Mouse (Mus musculus) megakaryocyte, embryonic 14.5 days (primary cell): Measurements from ENCODE around the gene Fam209. TPM values are rescaled to one million over a fixed set of nuclear protein-coding genes. Genes with fewer than 3 reads are reported as not detected.

Experiments used
- H3K27me3 ChIP-seq: replicated peaks from 2 replicates; pipeline ENCODE3; 2012; ENCODE audit warnings: inconsistent platforms
- H3K36me3 ChIP-seq: replicated peaks from 2 replicates; pipeline ENCODE3; 2012; ENCODE audit warnings: low read length, inconsistent platforms, mixed read lengths
- H3K4me1 ChIP-seq: 2 replicates; pipeline ENCODE4 v1.6.1; 2012; ENCODE audit warnings: inconsistent platforms
- H3K4me3 ChIP-seq: replicated peaks from 2 replicates; pipeline ENCODE3; 2012; ENCODE audit warnings: moderate library complexity, mild to moderate bottlenecking, inconsistent platforms
- H3K9me3 ChIP-seq: 2 replicates; pipeline ENCODE4 v1.6.1; 2012; ENCODE audit warnings: inconsistent platforms
- FLI1 ChIP-seq: IDR thresholded peaks from 2 replicates; pipeline ENCODE4 v1.6.1; 2012; ENCODE audit warnings: low read length, inconsistent platforms, mixed read lengths
- GATA1 ChIP-seq: IDR thresholded peaks from 3 replicates; pipeline ENCODE4 v1.6.1; 2012; ENCODE audit warnings: mixed read lengths, low read length, inconsistent platforms, borderline replicate concordance
- polyA plus RNA-seq: library from polyadenylated mRNA; stranded (reverse); fragments of >175 nt; gene quantifications from 2 replicates; pipeline ENCODE4 v1.2.3, GENCODE M21; 2012; ENCODE audit warnings: low replicate concordance; ENCODE audit not compliant: insufficient read depth

Gene Fam209
- polyA plus RNA-seq, 1 experiment = not detected

DNA sequence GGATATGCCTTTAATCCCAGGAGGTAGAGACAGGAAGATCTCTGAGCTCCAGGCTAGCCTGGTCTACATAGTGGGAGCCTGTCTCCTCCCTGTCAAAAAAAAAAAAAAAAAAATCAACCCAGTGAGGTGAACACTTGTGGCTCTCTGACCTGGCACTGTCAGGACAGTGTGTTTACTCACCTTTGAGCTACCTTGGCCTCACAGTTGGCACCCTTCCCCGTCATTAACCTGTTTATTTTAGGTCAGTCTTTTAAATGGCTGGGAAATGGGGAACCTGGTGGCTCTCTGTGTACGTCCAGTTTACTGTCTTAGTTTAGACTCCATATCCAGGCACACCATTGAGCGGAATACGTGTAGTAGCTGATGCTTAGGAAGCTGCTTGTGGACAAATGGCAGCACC is 20.3 kb upstream of the Fam209 start:
- peaks cover 14% of the 10 kb centered on the region for H3K4me1 ChIP-seq
- H3K36me3 ChIP-seq = peaks cover 99% of the 10 kb centered on the region
- no peaks in the 10 kb centered on the region for H3K27me3 ChIP-seq
- H3K4me3 ChIP-seq = no peak overlapping the region
- TF ChIP-seq GATA1 (no peak), FLI1 (no peak)
- no peaks in the 10 kb centered on the region for H3K9me3 ChIP-seq

DNA sequence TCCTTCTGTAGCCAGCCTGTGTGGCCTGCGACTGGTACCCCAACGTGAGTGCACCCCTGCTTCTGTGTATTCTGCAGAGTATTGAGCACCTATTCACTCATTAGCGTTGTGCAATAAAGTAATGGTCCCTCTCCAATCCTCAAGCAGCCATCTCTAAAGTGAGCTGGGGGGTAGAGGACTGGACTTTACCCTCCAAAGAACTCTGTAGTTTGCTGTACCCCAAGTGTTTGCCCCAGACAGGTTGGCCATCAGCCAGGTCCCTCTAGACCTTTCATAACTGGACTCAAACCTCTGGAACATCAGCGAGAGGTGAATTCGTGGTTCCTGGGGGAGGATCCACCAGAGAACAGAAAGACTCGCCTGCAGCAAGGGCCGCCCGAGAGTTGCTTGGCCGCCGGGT is 19.9 kb upstream of the Fam209 start:
- Histone ChIP-seq H3K36me3 (peaks cover 99% of the 10 kb centered on the region), H3K4me1 (peaks cover 14% of the 10 kb centered on the region), H3K27me3 (no peaks in the 10 kb centered on the region), H3K9me3 (no peaks in the 10 kb centered on the region), H3K4me3 (no peak overlapping the region)
- TF ChIP-seq FLI1 (no peak), GATA1 (no peak)

DNA sequence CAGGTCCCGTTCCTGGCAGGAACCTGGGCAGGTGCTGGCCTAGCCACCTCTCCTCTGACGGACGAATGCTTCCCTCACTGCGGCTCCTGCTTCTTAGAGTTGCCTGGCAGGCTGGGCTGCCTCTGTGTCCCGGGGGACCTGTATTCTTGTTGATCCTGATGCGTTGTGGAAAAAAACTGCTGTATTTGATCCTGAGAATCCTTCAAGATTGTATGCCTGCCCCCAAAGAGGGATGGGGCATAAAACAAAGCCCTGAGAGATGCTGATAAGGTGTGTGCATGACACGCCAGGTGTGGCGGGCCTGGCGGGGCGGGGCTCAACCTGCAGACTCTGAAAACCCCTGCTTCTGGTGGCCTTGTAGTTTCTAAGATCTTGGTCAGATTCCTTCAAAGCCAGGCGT is 13.8 kb upstream of the Fam209 start, which contains the start of gene Gcnt7:
Gene Gcnt7 (minus strand): TSS at position 101 of the 400 bp plus-strand sequence.
- Histone ChIP-seq H3K27me3 (no peaks in the 10 kb centered on the region), H3K4me3 (no peak within 1 kb of the TSS), H3K36me3 (peaks cover 95% of the 10 kb centered on the region), H3K4me1 (0 out of 2 replicates have a peak, but pooled peaks cover 3% of the 10 kb centered on the region), H3K9me3 (no peaks in the 10 kb centered on the region)
- TF ChIP-seq GATA1 = no peak
- no peak for TF ChIP-seq FLI1

DNA sequence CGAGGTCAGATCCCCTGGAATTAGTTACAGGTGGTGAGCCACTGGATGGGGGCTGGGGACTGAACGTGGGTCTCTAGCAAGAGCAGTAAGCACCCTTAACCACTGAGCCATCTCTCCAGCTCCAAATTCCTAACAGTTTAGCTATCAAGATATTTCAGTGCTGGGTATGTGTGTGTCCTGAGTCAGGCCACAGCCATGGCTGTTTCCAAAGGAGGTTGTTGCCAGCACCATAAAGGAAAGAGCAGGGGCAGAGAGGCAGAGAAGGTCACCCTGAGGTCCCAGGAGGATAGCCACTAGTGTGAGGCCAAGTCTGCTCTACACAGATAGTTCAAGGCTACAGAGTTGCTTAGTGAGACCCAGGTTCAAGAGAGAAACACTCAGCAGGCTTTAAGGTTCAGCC is 11.7 kb upstream of the Fam209 start:
- Histone ChIP-seq H3K27me3 (no peaks in the 10 kb centered on the region), H3K4me1 (peaks cover 3% of the 10 kb centered on the region; the same call in 1 of the 2 replicates), H3K9me3 (no peaks in the 10 kb centered on the region), H3K36me3 (peaks cover 96% of the 10 kb centered on the region), H3K4me3 (no peak overlapping the region)
- no peak for TF ChIP-seq GATA1
- no peak for TF ChIP-seq FLI1

DNA sequence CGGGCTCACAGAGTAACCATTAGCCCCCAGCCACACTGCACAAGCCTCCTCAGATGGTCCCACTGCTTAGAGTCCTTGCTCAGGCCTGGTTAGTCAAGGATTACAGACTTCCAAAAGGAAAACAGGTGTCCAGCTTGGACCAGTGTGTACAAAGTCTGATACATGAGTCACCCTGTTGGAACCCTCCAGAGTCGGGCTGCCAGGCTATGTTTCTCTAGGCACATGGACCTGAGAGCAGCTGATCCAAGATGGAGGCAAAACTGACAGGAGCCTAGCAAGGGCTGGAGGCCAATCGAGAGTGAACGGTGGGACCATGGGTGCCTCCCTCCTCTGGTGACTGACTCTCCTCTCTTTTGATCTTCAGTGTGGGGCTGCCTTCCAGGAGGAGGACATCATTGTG is 9.5 kb upstream of the Fam209 start:
- TF ChIP-seq GATA1 = no peak
- no peak for TF ChIP-seq FLI1
- H3K36me3 ChIP-seq = peaks cover 96% of the 10 kb centered on the region
- H3K9me3 ChIP-seq = no peaks in the 10 kb centered on the region
- no peak overlapping the region for H3K4me3 ChIP-seq
- no peaks in the 10 kb centered on the region for H3K27me3 ChIP-seq
- peaks cover 3% of the 10 kb centered on the region; the same call in 1 of the 2 replicates for H3K4me1 ChIP-seq

DNA sequence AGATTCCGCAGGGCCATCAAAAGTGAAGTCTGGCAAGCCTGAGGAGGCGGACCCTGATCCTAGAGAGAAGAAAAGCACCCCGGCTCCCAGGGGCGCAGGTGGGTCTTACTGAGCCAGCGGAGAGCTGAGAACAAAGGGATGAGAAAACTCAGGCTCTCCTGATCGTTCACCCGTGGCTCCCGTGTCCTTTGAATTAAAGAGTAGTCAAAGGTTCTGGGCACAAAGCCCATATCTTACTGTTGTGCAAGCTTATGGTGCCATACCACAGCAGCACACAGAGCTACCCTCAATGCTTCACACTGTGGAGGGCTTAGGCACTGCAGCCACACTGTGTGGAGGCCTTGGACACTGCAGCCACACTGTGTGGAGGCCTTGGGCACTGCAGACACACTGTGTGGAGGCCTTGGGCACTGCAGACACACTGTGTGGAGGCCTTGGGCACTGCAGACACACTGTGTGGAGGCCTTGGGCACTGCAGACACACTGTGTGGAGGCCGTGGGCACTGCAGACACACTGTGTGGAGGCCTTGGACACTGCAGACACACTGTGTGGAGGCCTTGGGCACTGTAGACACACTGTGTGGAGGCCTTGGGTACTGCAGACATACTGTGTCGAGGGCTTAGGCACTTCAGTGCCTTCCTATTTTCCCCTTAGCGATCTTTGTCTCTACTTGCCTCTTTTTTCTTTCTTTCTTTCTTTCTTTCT is 5.7 kb upstream of the Fam209 start:
- H3K36me3 ChIP-seq = peaks cover 92% of the 10 kb centered on the region

DNA sequence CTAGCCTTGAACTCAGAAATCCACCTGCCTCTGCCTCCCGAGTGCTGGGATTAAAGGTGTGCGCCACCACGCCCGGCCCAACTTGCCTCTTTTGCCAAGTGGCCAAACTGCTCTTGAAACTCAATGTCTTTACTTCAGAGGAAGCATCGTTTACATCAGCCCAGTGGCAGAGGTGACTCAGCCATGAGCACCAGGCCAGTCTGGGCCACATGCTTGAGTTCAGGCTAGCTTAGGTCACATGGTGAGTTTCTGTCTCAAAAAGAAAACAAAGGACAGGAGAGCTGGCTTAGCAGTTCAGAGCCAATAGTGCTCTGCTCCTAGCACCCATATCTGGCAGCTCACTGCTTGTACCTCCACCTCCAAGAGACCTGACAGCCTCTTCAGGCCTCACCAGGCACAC is 5.1 kb upstream of the Fam209 start:
- Histone ChIP-seq H3K4me3 (no peak overlapping the region), H3K27me3 (no peaks in the 10 kb centered on the region), H3K4me1 (peaks cover 3% of the 10 kb centered on the region; the same call in 1 of the 2 replicates), H3K9me3 (no peaks in the 10 kb centered on the region), H3K36me3 (peaks cover 92% of the 10 kb centered on the region)
- no peak for TF ChIP-seq GATA1
- no peak for TF ChIP-seq FLI1

More for the DNA sequence above, 5.7 kb upstream of the Fam209 start:
- no peak for TF ChIP-seq FLI1
- H3K4me3 ChIP-seq = no peak overlapping the region
- H3K9me3 ChIP-seq = no peaks in the 10 kb centered on the region
- no peaks in the 10 kb centered on the region for H3K27me3 ChIP-seq
- H3K4me1 ChIP-seq = peaks cover 3% of the 10 kb centered on the region; the same call in 1 of the 2 replicates

DNA sequence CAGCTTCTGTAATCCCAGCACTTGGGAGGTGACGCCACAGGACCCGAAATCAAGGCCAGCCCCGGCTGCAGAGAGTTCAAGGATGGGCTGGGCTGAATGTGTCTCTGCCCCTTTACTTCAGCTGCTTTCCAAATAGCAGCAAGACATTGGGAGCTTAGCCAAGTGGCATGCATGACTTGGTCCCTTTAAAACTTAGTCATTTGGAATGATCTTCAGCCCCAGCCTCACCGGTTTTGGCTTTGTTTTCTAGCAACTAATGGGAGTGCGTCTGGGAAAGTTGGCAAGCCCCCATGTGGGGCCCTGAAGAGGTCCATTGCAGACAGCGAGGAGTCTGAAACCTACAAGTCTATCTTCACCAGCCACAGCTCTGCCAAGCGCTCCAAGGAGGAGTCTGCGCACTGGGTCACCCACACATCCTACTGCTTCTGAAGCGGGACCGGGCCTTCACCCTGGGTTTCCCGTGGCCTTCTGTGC is 3.9 kb upstream of the Fam209 start:
- Histone ChIP-seq H3K4me1 (peaks cover 3% of the 10 kb centered on the region; the same call in 1 of the 2 replicates), H3K36me3 (peaks cover 86% of the 10 kb centered on the region), H3K4me3 (no peak overlapping the region), H3K9me3 (no peaks in the 10 kb centered on the region), H3K27me3 (no peaks in the 10 kb centered on the region)
- TF ChIP-seq GATA1 = no peak
- no peak for TF ChIP-seq FLI1

DNA sequence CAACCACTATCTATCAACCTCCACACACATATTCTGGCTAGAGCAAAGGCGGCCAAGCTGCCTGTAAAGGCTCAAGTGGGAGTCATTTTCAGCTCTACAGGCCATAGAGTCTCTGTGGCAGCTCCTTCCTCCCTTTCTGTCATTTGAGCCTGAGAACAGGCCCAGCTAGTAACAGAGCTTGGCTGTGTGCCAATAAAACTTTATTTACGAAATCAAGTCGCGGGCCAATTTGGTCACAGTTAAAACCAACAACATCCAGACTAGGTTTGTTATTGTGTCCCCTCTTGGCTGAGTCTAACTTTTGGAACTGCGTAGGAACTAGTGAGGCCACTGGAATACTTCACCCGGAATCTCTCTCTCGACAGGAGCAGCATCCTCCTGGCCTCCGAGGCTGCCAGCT is 1.3 kb downstream of the Fam209 start:
- H3K36me3 ChIP-seq = peaks cover 35% of the 10 kb centered on the region
- peaks cover 21% of the 10 kb centered on the region for H3K4me1 ChIP-seq
- no peak overlapping the region for H3K4me3 ChIP-seq
- H3K9me3 ChIP-seq = no peaks in the 10 kb centered on the region
- H3K27me3 ChIP-seq = peaks cover 8% of the 10 kb centered on the region
- TF ChIP-seq FLI1 (no peak), GATA1 (no peak)

DNA sequence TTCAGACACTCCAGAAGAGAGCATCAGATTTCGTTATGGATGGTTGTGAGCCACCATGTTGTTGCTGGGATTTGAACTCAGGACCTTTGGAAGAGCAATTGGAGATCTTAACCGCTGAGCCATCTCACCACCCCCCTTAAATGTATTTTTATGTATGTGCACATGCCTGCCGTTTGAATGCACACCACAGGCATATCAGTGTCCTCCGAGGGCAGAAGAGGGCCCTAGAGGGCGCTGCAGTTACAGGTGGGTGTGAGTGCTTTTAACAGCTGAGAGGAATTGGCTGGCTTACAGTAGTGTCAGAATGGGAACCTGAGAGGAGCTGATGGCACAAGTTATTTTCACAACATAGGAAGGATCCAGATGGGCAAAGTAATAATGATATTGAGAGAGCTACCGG is 2.6 kb downstream of the Fam209 start:
- TF ChIP-seq GATA1 (no peak), FLI1 (no peak)
- peaks cover 21% of the 10 kb centered on the region for H3K4me1 ChIP-seq
- no peaks in the 10 kb centered on the region for H3K9me3 ChIP-seq
- peaks cover 13% of the 10 kb centered on the region for H3K27me3 ChIP-seq
- H3K36me3 ChIP-seq = peaks cover 21% of the 10 kb centered on the region
- no peak overlapping the region for H3K4me3 ChIP-seq

DNA sequence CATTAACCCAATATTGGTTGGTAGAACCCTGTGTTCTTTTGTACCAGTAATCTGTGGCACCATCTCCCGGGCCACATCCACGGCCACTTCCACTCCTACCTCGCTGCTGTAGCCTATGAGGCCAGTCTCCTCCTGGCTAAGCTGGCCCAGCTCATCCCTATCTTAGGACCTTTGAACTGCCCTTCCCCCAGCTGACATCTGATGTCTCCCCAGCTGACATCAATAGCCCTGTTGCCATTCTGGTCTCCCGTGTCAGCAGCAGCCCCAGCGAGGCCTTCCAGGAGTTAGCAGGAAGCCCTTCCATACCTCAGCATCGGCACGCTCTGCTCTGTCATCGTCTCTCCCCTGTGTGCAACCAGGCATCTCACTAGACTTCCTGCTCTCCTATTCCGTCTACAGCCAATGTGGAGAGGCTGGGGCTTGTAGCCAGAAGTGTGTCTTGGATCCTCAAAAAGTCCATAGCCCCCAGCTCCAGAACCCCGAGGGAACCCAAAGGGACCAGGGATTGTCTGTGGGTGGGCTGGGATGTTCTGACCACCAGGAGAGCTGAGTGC is 4.5 kb downstream of the Fam209 start:
- Histone ChIP-seq H3K4me1 (peaks cover 26% of the 10 kb centered on the region), H3K27me3 (peaks cover 21% of the 10 kb centered on the region), H3K9me3 (no peaks in the 10 kb centered on the region), H3K36me3 (peaks cover 10% of the 10 kb centered on the region), H3K4me3 (peak overlapping the region; percentile 82)
- TF ChIP-seq FLI1 = no peak
- no peak for TF ChIP-seq GATA1
